Mouse (Mus musculus) layer of hippocampus, postnatal 36 days (tissue): ENCODE data around the gene Ppig. TPM values are rescaled to one million over a fixed set of nuclear protein-coding genes. Genes with fewer than 3 reads are reported as not detected.
"Not testable (repeated sequence)": the region's sequence is repeated elsewhere in the genome, so short reads cannot be mapped to it uniquely, and the experiment has no call there.

Experiments used
- DNase-seq, 2 experiments: peaks; one replicate each; pipeline ENCODE4 v3.0.0; 2022
- total RNA-seq, 2 experiments: library from RNA; stranded (reverse); gene quantifications; 2 replicates each; pipeline ENCODE4 v1.2.3; 2021

The Ppig gene
- total RNA-seq, result 10 to 100 TPM; 64.7 to 74.6 TPM

- DNase-seq, result no peak
Measured at GRCm38 (mm10) chr2:69722273-69722649, at the start of gene Ppig. Gene Ppig, plus strand, starts transcription at chr2:69722545.

- no peak for DNase-seq
Measured at GRCm38 (mm10) chr2:69673723-69674122, 48.6 kb upstream of the Ppig start.

- no peak for DNase-seq
Measured at GRCm38 (mm10) chr2:69675266-69675665, 47.1 kb upstream of the Ppig start.

- no peak for DNase-seq
Measured at GRCm38 (mm10) chr2:69676713-69677112, 45.6 kb upstream of the Ppig start.

- not testable (repeated sequence) for DNase-seq
Measured at GRCm38 (mm10) chr2:69677215-69677614, 45.1 kb upstream of the Ppig start.

- no peak for DNase-seq
Measured at GRCm38 (mm10) chr2:69679990-69680389, 42.4 kb upstream of the Ppig start.

GRCm38 (mm10) chr2:69681931-69682330, 40.4 kb upstream of the Ppig start:
- DNase-seq, result no peak

GRCm38 (mm10) chr2:69683036-69683805, 39.1 kb upstream of the Ppig start:
- DNase-seq, result no peak

GRCm38 (mm10) chr2:69684488-69684887, 37.9 kb upstream of the Ppig start:
- no peak for DNase-seq

GRCm38 (mm10) chr2:69690214-69690613, 32.1 kb upstream of the Ppig start:
- DNase-seq, result no peak

- no peak for DNase-seq
Measured at GRCm38 (mm10) chr2:69690843-69691242, 31.5 kb upstream of the Ppig start.

GRCm38 (mm10) chr2:69693501-69693900, 28.8 kb upstream of the Ppig start:
- no peak for DNase-seq

- no peak for DNase-seq
Measured at GRCm38 (mm10) chr2:69700446-69700845, 21.9 kb upstream of the Ppig start.

GRCm38 (mm10) chr2:69712171-69712570, 10.2 kb upstream of the Ppig start:
- peak; percentile 12 to 16 for DNase-seq

GRCm38 (mm10) chr2:69712981-69713625, 9.2 kb upstream of the Ppig start, which contains the start of gene Fastkd1:
Gene Fastkd1, minus strand, starts transcription at chr2:69713516.
- peak; percentile 85 to 86 for DNase-seq

GRCm38 (mm10) chr2:69713626-69714014, 8.7 kb upstream of the Ppig start:
- no peak for DNase-seq

- no peak for DNase-seq
Measured at GRCm38 (mm10) chr2:69714126-69714525, 8.2 kb upstream of the Ppig start.

GRCm38 (mm10) chr2:69716483-69716882, 5.9 kb upstream of the Ppig start:
- no peak for DNase-seq

GRCm38 (mm10) chr2:69719121-69719520, 3.2 kb upstream of the Ppig start:
- no peak for DNase-seq

GRCm38 (mm10) chr2:69722650-69723518, 539 bp downstream of the Ppig start:
- DNase-seq, result peak; percentile 93 to 94

GRCm38 (mm10) chr2:69723519-69723825, 1.1 kb downstream of the Ppig start:
- DNase-seq, result no peak

- no peak for DNase-seq
Measured at GRCm38 (mm10) chr2:69745091-69745490, 22.7 kb downstream of the Ppig start.

- DNase-seq, result no peak
Measured at GRCm38 (mm10) chr2:69760980-69761379, 38.6 kb downstream of the Ppig start.
